Mouse (Mus musculus) myocyte (in vitro differentiated cells): ENCODE results near the gene Creb5. TPM values are rescaled to one million over a fixed set of nuclear protein-coding genes. Genes with fewer than 3 reads are reported as not detected.

Experiments
- H3K27me3 ChIP-seq: one replicate; pipeline ENCODE4 v1.6.1; 2011; ENCODE audit not compliant: control insufficient read depth, insufficient read depth, insufficient read length
- H3K36me3 ChIP-seq: one replicate; pipeline ENCODE4 v1.6.1; 2011; ENCODE audit not compliant: control insufficient read depth, insufficient read depth
- H3K4me2 ChIP-seq: one replicate; pipeline ENCODE4 v1.6.1; 2011; ENCODE audit warnings: low read depth, control low read depth
- H3K4me3 ChIP-seq: one replicate; pipeline ENCODE4 v1.5.1; 2011; ENCODE audit warnings: mild to moderate bottlenecking, control low read depth, moderate library complexity
- H3K79me2 ChIP-seq: one replicate; pipeline ENCODE4 v1.6.1; 2011; ENCODE audit not compliant: control insufficient read depth, insufficient read depth
- H3ac ChIP-seq: one replicate; pipeline ENCODE4 v1.6.1; 2011; ENCODE audit not compliant: control insufficient read depth, insufficient read length
- CEBPB ChIP-seq: IDR thresholded peaks from 2 replicates; pipeline ENCODE4 v1.6.1; 2011; ENCODE audit warnings: mild to moderate bottlenecking, moderate library complexity; ENCODE audit not compliant: poor library complexity, insufficient read depth, severe bottlenecking
- E2F4 ChIP-seq: IDR thresholded peaks from one replicate; pipeline ENCODE4 v1.6.1; 2011; ENCODE audit warnings: mild to moderate bottlenecking, control low read depth, moderate library complexity; ENCODE audit not compliant: insufficient read depth
- MAX ChIP-seq: IDR thresholded peaks from one replicate; pipeline ENCODE4 v1.6.1; 2011; ENCODE audit warnings: low read depth, mild to moderate bottlenecking, control low read depth
- MYOD1 ChIP-seq, 3 experiments: IDR thresholded peaks; one replicate each; pipeline ENCODE4 v1.6.1; 2011; ENCODE audit warnings: control low read depth in 2 of 3, low read depth in 2 of 3, mild to moderate bottlenecking in 2 of 3, moderate library complexity in 1 of 3; ENCODE audit not compliant: insufficient read length in 2 of 3, control insufficient read depth in 1 of 3
- MYOG ChIP-seq, 3 experiments: IDR thresholded peaks; one replicate each; pipeline ENCODE4 v1.6.1; 2011; ENCODE audit warnings: control low read depth in 2 of 3, low read depth in 2 of 3, mild to moderate bottlenecking in 2 of 3; ENCODE audit not compliant: insufficient read length in 2 of 3, control insufficient read depth in 1 of 3, insufficient read depth in 1 of 3
- POLR2A ChIP-seq: IDR thresholded peaks from one replicate; pipeline ENCODE4 v1.6.1; 2011; ENCODE audit warnings: low read depth, mild to moderate bottlenecking, control low read depth, moderate library complexity; ENCODE audit not compliant: insufficient read length
- POLR2AphosphoS2 ChIP-seq: IDR thresholded peaks from one replicate; pipeline ENCODE4 v1.6.1; 2011; ENCODE audit warnings: low read depth, control low read depth; ENCODE audit not compliant: insufficient read length
- REST ChIP-seq: IDR thresholded peaks from one replicate; pipeline ENCODE4 v1.6.1; 2011; ENCODE audit warnings: mild to moderate bottlenecking, control low read depth, moderate library complexity; ENCODE audit not compliant: insufficient read depth, insufficient read length
- SRF ChIP-seq: IDR thresholded peaks from one replicate; pipeline ENCODE4 v1.6.1; 2011; ENCODE audit warnings: low read depth; ENCODE audit not compliant: control insufficient read depth, insufficient read length
- TCF12 ChIP-seq: IDR thresholded peaks from one replicate; pipeline ENCODE4 v1.6.1; 2011; ENCODE audit warnings: mild to moderate bottlenecking, control low read depth; ENCODE audit not compliant: poor library complexity, insufficient read depth, severe bottlenecking
- TCF3 ChIP-seq: IDR thresholded peaks from one replicate; pipeline ENCODE4 v1.6.1; 2011; ENCODE audit warnings: low read depth, control low read depth; ENCODE audit not compliant: insufficient read length
- USF1 ChIP-seq: IDR thresholded peaks from one replicate; pipeline ENCODE4 v1.6.1; 2011; ENCODE audit warnings: low read depth, mild to moderate bottlenecking, control low read depth, moderate library complexity
- polyA plus RNA-seq: library from polyadenylated mRNA; unstranded; fragments of >200 nt; fragmentation: generic; extraction: Trizol; gene quantifications from one replicate; pipeline ENCODE4 v1.2.1, GENCODE M21; 2012; ENCODE audit warnings: missing spikeins

The Creb5 gene
- polyA plus RNA-seq, 1 experiment, result 1.4 TPM

- TF ChIP-seq SRF (no peak), MAX (no peak), TCF12 (no peak), POLR2AphosphoS2 (no peak)
- Histone ChIP-seq H3K4me2 (no peak overlapping the region), H3K27me3 (no peaks in the 10 kb centered on the region), H3ac (no peak overlapping the region), H3K79me2 (no peaks in the 10 kb centered on the region), H3K4me3 (no peak overlapping the region), H3K36me3 (no peaks in the 10 kb centered on the region)
Measured at GRCm38 (mm10) chr6:53517371-53517945, 230.4 kb downstream of the Creb5 start.

GRCm38 (mm10) chr6:53523743-53524497 lies 236.8 kb downstream of the Creb5 start:
- TF ChIP-seq MAX, result no peak
- TF ChIP-seq USF1, result no peak
- no peak for TF ChIP-seq POLR2A
- H3K4me2 ChIP-seq, result no peak overlapping the region
- no peaks in the 10 kb centered on the region for H3K27me3 ChIP-seq
- no peak overlapping the region for H3ac ChIP-seq
- no peaks in the 10 kb centered on the region for H3K36me3 ChIP-seq
- H3K79me2 ChIP-seq, result no peaks in the 10 kb centered on the region
- no peak overlapping the region for H3K4me3 ChIP-seq

- no peak overlapping the region for H3K4me2 ChIP-seq
Measured at GRCm38 (mm10) chr6:53526460-53526859, 239.4 kb downstream of the Creb5 start.

GRCm38 (mm10) chr6:53530742-53531141 lies 243.7 kb downstream of the Creb5 start:
- H3K79me2 ChIP-seq, result no peaks in the 10 kb centered on the region
- H3K36me3 ChIP-seq, result no peaks in the 10 kb centered on the region
- H3K4me2 ChIP-seq, result no peak overlapping the region
- H3K27me3 ChIP-seq, result no peaks in the 10 kb centered on the region
- TF ChIP-seq POLR2AphosphoS2 (no peak), POLR2A (no peak), REST (no peak), E2F4 (no peak), CEBPB (no peak), TCF3 (no peak), USF1 (no peak), MYOD1 (IDR thresholded peaks at IDR 0.05; ENCODE audit: control insufficient read depth in 1 of 3, insufficient read length in 2 of 3, low read depth in 2 of 3) (no peak), MYOG (IDR thresholded peaks at IDR 0.05; ENCODE audit: control insufficient read depth in 1 of 3, insufficient read depth in 1 of 3, insufficient read length in 2 of 3, low read depth in 2 of 3) (no peak), MAX (no peak), TCF12 (no peak), SRF (no peak)
- no peak overlapping the region for H3K4me3 ChIP-seq
- no peak overlapping the region for H3ac ChIP-seq

More at GRCm38 (mm10) chr6:53526460-53526859, 239.4 kb downstream of the Creb5 start:
- Histone ChIP-seq H3K27me3 (no peaks in the 10 kb centered on the region), H3ac (no peak overlapping the region), H3K36me3 (no peaks in the 10 kb centered on the region), H3K4me3 (no peak overlapping the region), H3K79me2 (no peaks in the 10 kb centered on the region)
- TF ChIP-seq E2F4, result no peak
- TF ChIP-seq USF1, result no peak
- TF ChIP-seq MYOD1 (IDR thresholded peaks at IDR 0.05; ENCODE audit: control insufficient read depth in 1 of 3, insufficient read length in 2 of 3, low read depth in 2 of 3), result no peak
- no peak for TF ChIP-seq SRF
- TF ChIP-seq MAX, result no peak
- no peak for TF ChIP-seq TCF12
- no peak for TF ChIP-seq TCF3
- TF ChIP-seq REST, result no peak
- no peak for TF ChIP-seq CEBPB

- H3K4me2 ChIP-seq, result no peak overlapping the region
- H3ac ChIP-seq, result no peak overlapping the region
- no peaks in the 10 kb centered on the region for H3K27me3 ChIP-seq
- no peak for TF ChIP-seq SRF
- no peak for TF ChIP-seq MYOD1 (IDR thresholded peaks at IDR 0.05; ENCODE audit: control insufficient read depth in 1 of 3, insufficient read length in 2 of 3, low read depth in 2 of 3)
- no peak for TF ChIP-seq TCF12
- TF ChIP-seq E2F4, result no peak
- H3K4me3 ChIP-seq, result no peak overlapping the region
- no peaks in the 10 kb centered on the region for H3K36me3 ChIP-seq
- no peaks in the 10 kb centered on the region for H3K79me2 ChIP-seq
Measured at GRCm38 (mm10) chr6:53531461-53531860, 244.4 kb downstream of the Creb5 start.
